Mouse (Mus musculus) hindbrain, embryonic 11.5 days (tissue): ENCODE results near the gene Gm29776. TPM values are rescaled to one million over a fixed set of nuclear protein-coding genes. Genes with fewer than 3 reads are reported as not detected.

Source experiments
- ATAC-seq: fragments of 200-750 bp; cut with Nextera tagmentation; 2 replicates; pipeline ENCODE4 v1.8.0; 2017; ENCODE audit warnings: mild to moderate bottlenecking, moderate TSS enrichment, moderate library complexity; ENCODE audit not compliant: low FRiP score
- DNase-seq: peaks from one replicate; pipeline ENCODE4 v3.0.0-alpha.2; 2015; ENCODE audit warnings: low spot score
- H3K27ac ChIP-seq: fragments of 300-500 bp; sonication (generic); 2 replicates; pipeline ENCODE4 v1.5.1; 2014; ENCODE audit warnings: mild to moderate bottlenecking, low read depth, low read length
- H3K27me3 ChIP-seq: fragments of 300-500 bp; sonication (generic); 2 replicates; pipeline ENCODE4 v1.6.1; 2014; ENCODE audit warnings: mild to moderate bottlenecking, low read length, moderate library complexity, mixed read lengths; ENCODE audit not compliant: control insufficient read depth, insufficient read depth
- H3K36me3 ChIP-seq: fragments of 300-500 bp; sonication (generic); 2 replicates; pipeline ENCODE4 v1.6.1; 2014; ENCODE audit warnings: mild to moderate bottlenecking, low read length, moderate library complexity, mixed read lengths; ENCODE audit not compliant: control insufficient read depth, insufficient read depth
- H3K4me1 ChIP-seq: fragments of 300-500 bp; sonication (generic); replicated peaks from 2 replicates; pipeline ENCODE4 v1.6.1; 2014; ENCODE audit warnings: low read length, mixed read lengths; ENCODE audit not compliant: control insufficient read depth, insufficient read depth
- H3K4me2 ChIP-seq: fragments of 300-500 bp; sonication (generic); replicated peaks from 2 replicates; pipeline ENCODE4 v1.6.1; 2014; ENCODE audit warnings: mild to moderate bottlenecking, low read depth, low read length
- H3K4me3 ChIP-seq: fragments of 300-500 bp; sonication (generic); 2 replicates; pipeline ENCODE4 v1.5.1; 2014; ENCODE audit warnings: low read depth, low read length
- H3K9ac ChIP-seq: fragments of 300-500 bp; sonication (generic); 2 replicates; pipeline ENCODE4 v1.6.1; 2014; ENCODE audit warnings: low read depth, low read length
- H3K9me3 ChIP-seq: fragments of 300-500 bp; sonication (generic); 2 replicates; pipeline ENCODE4 v1.6.1; 2016; ENCODE audit warnings: low read length; ENCODE audit not compliant: control insufficient read depth
- WGBS: fragments of 180-500 bp; shearing (Covaris S2); extraction: QIAGEN DNeasy Blood & Tissue Kit; methylation state at CpG from one replicate; pipeline ENCODE4 v1.1.7; 2014; 5-methylcytosine and 5-hydroxymethylcytosine counted together
- polyA plus RNA-seq: library from polyadenylated mRNA; unstranded; fragments of >200 nt; fragmentation: Nextera tagmentation; extraction: Ambion mirVana; gene quantifications from 2 replicates; pipeline ENCODE4 v1.2.1, GENCODE M21; 2014

Gm29776 gene
- polyA plus RNA-seq, 1 experiment from 2014 or later: 0.06 TPM

- Histone ChIP-seq H3K27me3 (no peaks in the 10 kb centered on the region), H3K4me1 (peaks cover 5% of the 10 kb centered on the region; the same call in 1 of the 2 replicates), H3K4me3 (no peak overlapping the region; the same call in 1 of the 2 replicates), H3K4me2 (no peak overlapping the region), H3K27ac (no peak overlapping the region), H3K9ac (no peak overlapping the region), H3K36me3 (peaks cover 19% of the 10 kb centered on the region), H3K9me3 (no peaks in the 10 kb centered on the region)
- ATAC-seq (peak; percentile 12; the same call in 1 of the 2 replicates), DNase-seq (no peak)
- 75% methylated on average over 4 of the region's 4 CpGs for WGBS
Measured at GRCm38 (mm10) chr14:54651556-54651955, 47.1 kb downstream of the Gm29776 start.

GRCm38 (mm10) chr14:54650621-54651454, 47.8 kb downstream of the Gm29776 start:
- DNase-seq (peak; percentile 97), ATAC-seq (peak; percentile 36)
- WGBS: 70% methylated on average over 23 of the region's 23 CpGs
- H3K4me3 ChIP-seq: no peak overlapping the region
- H3K4me1 ChIP-seq: peaks cover 5% of the 10 kb centered on the region; the same call in 1 of the 2 replicates
- H3K36me3 ChIP-seq: peaks cover 25% of the 10 kb centered on the region
- no peak overlapping the region for H3K9ac ChIP-seq
- no peak overlapping the region for H3K27ac ChIP-seq
- no peak overlapping the region for H3K4me2 ChIP-seq
- no peaks in the 10 kb centered on the region for H3K27me3 ChIP-seq
- H3K9me3 ChIP-seq: no peaks in the 10 kb centered on the region

GRCm38 (mm10) chr14:54647900-54648299, 50.7 kb downstream of the Gm29776 start:
- H3K9ac ChIP-seq: no peak overlapping the region
- no peak overlapping the region for H3K4me3 ChIP-seq
- no peak overlapping the region for H3K27ac ChIP-seq
- no peak for DNase-seq
- ATAC-seq: no peak
- H3K27me3 ChIP-seq: no peaks in the 10 kb centered on the region
- peaks cover 2% of the 10 kb centered on the region; the same call in 1 of the 2 replicates for H3K4me1 ChIP-seq
- 81% methylated on average over 4 of the region's 4 CpGs for WGBS
- H3K4me2 ChIP-seq: no peak overlapping the region
- no peaks in the 10 kb centered on the region for H3K9me3 ChIP-seq
- peaks cover 42% of the 10 kb centered on the region for H3K36me3 ChIP-seq

- H3K9ac ChIP-seq: no peak overlapping the region
- DNase-seq (peak; percentile 19), ATAC-seq (no peak)
- WGBS: 96% methylated on average over 8 of the region's 8 CpGs
- H3K27ac ChIP-seq: no peak overlapping the region
- H3K36me3 ChIP-seq: peaks cover 42% of the 10 kb centered on the region
- H3K4me2 ChIP-seq: no peak overlapping the region
- no peaks in the 10 kb centered on the region for H3K9me3 ChIP-seq
- H3K4me3 ChIP-seq: no peak overlapping the region
- no peaks in the 10 kb centered on the region for H3K27me3 ChIP-seq
- H3K4me1 ChIP-seq: peaks cover 2% of the 10 kb centered on the region; the same call in 1 of the 2 replicates
Measured at GRCm38 (mm10) chr14:54646898-54647636, 51.6 kb downstream of the Gm29776 start.

GRCm38 (mm10) chr14:54646455-54646854, 52.2 kb downstream of the Gm29776 start:
- ATAC-seq (no peak), DNase-seq (no peak)
- no peaks in the 10 kb centered on the region for H3K27me3 ChIP-seq
- no peaks in the 10 kb centered on the region; the same call in none of the 2 replicates for H3K4me1 ChIP-seq
- H3K9me3 ChIP-seq: no peaks in the 10 kb centered on the region
- no peak overlapping the region for H3K9ac ChIP-seq
- no peak overlapping the region for H3K4me3 ChIP-seq
- no peak overlapping the region for H3K27ac ChIP-seq
- 97% methylated on average over 17 of the region's 17 CpGs for WGBS
- peaks cover 42% of the 10 kb centered on the region for H3K36me3 ChIP-seq
- no peak overlapping the region for H3K4me2 ChIP-seq

- peaks cover 29% of the 10 kb centered on the region for H3K36me3 ChIP-seq
- 96% methylated on average over 9 of the region's 9 CpGs for WGBS
Measured at GRCm38 (mm10) chr14:54644294-54644693, 54.3 kb downstream of the Gm29776 start.

GRCm38 (mm10) chr14:54643011-54643410, 55.6 kb downstream of the Gm29776 start:
- Histone ChIP-seq H3K4me1 (peaks cover 4% of the 10 kb centered on the region), H3K4me2 (no peak overlapping the region), H3K36me3 (peaks cover 28% of the 10 kb centered on the region), H3K9ac (no peak overlapping the region), H3K4me3 (no peak overlapping the region), H3K9me3 (no peaks in the 10 kb centered on the region), H3K27ac (no peak overlapping the region; the same call in 1 of the 2 replicates), H3K27me3 (no peaks in the 10 kb centered on the region)
- WGBS: 88% methylated on average over 2 of the region's 2 CpGs
- no peak for DNase-seq
- no peak for ATAC-seq

More at GRCm38 (mm10) chr14:54644294-54644693, 54.3 kb downstream of the Gm29776 start:
- no peak for DNase-seq
- no peak overlapping the region for H3K4me2 ChIP-seq
- H3K4me3 ChIP-seq: no peak overlapping the region
- no peak overlapping the region for H3K27ac ChIP-seq
- peaks cover 3% of the 10 kb centered on the region for H3K4me1 ChIP-seq
- no peaks in the 10 kb centered on the region for H3K9me3 ChIP-seq
- no peak overlapping the region for H3K9ac ChIP-seq
- no peak for ATAC-seq
- H3K27me3 ChIP-seq: no peaks in the 10 kb centered on the region
